Mouse (Mus musculus) adrenal gland, postnatal 25 days (tissue): ENCODE data around the gene Kif12. TPM values are rescaled to one million over a fixed set of nuclear protein-coding genes. Genes with fewer than 3 reads are reported as not detected.

Source experiments
- DNase-seq: peaks from one replicate; pipeline ENCODE4 v3.0.0; 2021; ENCODE audit warnings: mixed read lengths
- long read RNA-seq: library from polyadenylated mRNA; stranded (forward); transcript quantifications from one replicate; pipeline ENCODE4 v2.0.0, GENCODE M21; 2021
- total RNA-seq: library from RNA; stranded (reverse); gene quantifications from 2 replicates; pipeline ENCODE4 v1.2.3, GENCODE M21; 2021

Gene Kif12
- total RNA-seq: not detected in 2 replicates
- long read RNA-seq: 0 reads

DNA sequence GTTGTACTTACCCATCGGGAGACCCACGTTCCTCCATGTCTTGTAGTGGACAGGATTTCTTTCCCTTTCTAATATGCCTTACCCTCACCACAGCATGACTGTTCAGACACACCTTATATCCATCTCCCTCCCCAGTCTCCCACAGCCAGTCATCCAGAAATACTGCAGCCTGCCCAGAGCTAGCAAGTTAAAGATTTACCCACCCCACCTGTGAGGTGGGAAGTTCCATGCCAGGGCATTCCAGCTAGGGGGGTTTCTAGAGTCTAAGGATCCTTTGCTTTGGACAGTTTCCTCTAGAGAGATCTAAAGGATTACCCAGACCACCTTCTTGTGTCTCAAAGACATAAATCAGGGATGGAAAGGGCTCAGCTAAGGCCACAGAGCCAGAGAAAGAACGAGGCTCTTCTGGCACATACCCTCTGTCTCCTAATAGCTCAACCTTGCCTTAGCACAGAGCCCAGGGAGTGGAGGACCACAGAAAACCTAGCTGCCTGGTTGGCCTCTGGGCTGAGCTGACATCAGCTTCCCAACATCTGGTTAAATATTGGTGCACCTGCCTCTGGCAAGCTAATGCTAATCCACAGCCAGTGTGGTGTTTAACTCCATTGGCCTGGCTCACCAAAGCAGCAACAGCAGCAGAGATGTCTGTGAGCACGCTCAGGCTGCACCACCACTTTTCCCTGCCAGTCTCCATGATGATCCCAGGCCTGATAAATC lies at the start of gene Kif12:
Gene Kif12, minus strand, starts transcription at position 163 of the 717 bp plus-strand sequence.
- DNase-seq: no peak

DNA sequence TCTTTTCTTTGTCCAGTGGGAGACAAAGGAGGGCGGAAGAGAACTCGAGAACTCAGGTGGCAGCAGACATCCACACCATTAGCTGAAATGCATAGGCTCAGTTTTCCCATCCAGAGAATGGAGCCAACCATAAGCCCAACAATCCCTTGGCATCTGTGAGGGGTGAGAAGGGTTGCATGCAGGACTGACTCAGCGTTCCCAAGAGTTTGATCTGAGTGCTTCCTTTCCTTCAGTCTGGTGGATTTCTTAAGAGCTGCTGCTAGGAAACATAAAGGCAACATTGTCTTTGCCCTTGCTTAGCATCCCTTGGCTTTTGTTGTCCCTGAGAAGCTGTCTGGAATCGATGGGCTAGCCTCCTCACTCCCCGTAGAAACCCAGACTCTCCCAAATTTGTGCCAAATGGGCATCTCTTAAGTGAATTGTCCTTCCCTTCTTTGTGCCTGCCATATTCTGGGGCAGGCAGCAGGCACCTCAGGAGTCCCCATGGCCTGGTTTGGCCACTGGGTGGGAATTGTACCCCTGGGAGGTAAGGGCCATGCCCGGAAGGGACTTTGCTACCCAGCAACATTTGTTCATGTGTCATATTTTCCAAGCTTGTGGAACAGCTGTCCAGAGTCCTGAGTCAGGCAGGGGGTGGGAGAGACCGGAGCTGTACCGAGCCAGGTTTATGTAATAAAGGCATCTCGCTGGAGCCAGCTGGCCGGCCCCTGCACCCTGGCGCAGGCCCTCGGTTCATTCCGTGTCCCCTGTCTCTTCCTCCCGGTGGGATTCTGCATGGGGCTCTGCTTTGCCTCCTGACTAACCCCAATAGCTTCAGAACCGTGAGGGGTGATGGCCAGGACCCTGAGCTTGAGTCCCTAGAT lies 49.4 kb upstream of the Kif12 start:
- no peak for DNase-seq

DNA sequence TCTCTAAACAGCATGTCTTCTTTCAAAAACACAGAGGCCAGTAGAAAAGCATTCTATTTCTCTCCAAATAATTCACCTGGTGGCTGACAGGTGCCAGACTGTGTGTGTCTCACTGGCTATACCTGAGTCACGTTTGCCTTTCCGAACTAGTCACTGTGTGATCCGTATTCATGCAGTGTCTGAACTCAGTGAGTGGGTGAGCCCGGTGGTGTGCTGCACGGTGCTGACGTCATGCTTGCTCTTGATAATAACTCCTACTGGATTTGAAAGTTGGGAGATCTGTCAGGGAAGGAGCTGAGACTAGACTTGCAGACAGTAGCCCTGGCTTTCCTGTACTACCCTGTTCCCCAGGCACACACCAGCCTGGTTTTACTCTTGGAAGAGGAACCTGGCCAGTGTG lies 47.7 kb upstream of the Kif12 start:
- DNase-seq: no peak

DNA sequence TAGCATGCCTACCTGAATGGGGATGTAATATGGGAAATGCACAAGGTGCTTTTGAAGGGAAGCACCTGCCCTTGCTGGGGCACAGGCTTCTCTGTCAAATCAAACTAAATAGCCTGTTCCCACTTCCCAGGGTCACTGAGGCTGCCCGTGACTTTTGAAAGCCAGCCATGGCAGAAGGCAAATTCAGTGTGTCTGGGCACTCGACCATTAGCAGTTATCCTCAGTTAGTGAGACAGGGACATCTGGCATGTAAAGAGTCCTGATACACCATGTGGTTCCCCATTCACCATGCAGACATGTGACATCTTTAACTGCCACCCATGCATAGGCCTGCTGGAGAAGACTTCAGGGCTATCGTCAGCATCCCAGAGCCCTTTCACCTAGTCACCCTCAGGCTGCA lies 47.1 kb upstream of the Kif12 start:
- no peak for DNase-seq

DNA sequence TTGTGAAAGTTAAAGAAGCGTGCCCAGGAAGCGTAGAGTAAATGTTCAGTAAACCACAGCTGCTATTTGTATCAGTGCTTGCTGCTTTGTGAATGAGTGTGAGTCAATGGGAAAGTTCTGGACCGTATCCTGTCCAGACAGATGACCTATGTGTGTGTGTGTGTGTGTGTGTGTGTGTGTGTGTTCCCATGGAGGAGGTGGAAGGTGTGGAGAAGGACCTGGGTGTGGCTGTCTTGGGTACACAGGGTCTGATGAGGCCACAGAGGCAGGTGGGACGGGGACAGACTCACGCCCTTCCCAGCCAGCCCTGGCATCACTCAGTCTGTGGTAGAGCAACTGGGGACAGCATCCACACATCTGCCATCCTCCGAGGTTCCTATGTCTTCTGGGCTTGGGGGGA lies 45.6 kb upstream of the Kif12 start:
- no peak for DNase-seq

DNA sequence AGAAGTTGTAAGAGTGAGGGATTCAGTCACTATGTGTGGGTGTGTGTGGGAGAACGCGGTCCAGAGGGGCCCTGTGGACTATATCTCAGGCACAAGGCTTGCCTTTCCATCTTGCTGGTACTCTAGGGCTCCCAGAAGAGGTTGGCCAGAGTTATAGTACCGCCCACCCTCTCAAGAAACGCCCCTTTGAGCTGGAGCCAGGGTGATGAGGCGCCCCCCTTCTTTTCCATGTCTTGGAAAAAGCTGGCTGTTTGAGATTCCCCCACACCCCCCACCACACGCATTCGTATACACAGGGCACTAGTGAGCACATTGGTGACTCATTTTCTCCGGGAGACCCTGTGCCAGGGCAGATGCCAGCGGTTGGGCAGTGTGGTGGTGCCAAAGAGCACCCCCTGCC lies 44.6 kb upstream of the Kif12 start:
- no peak for DNase-seq

DNA sequence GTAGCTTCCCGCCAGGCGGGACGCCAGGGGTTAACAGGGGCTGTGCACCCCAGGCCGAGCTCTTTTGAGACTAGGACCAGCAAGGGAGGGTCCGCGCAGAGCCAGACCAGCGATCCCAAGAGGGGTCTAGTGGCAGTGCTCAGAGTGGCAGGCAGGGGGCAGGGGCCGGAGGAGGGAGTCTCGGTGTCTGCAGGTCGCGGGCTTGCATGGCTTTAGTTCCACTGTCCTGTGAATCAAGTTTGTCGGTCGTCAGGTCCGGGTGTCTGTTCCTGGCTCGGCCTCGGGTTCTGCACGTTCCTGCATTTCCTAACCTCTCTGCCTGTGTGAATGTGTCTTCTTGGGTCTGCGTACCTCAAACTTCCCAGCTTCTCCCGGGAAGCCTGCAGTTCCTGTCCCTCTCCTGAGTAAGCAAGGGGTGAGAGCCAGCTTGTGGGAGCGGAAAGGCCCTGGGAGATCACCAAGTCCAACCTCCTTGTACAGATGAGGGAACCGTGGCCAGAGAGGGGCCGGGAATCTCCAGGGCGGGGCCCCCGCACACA lies 44.1 kb upstream of the Kif12 start:
- peak; percentile 50 for DNase-seq

DNA sequence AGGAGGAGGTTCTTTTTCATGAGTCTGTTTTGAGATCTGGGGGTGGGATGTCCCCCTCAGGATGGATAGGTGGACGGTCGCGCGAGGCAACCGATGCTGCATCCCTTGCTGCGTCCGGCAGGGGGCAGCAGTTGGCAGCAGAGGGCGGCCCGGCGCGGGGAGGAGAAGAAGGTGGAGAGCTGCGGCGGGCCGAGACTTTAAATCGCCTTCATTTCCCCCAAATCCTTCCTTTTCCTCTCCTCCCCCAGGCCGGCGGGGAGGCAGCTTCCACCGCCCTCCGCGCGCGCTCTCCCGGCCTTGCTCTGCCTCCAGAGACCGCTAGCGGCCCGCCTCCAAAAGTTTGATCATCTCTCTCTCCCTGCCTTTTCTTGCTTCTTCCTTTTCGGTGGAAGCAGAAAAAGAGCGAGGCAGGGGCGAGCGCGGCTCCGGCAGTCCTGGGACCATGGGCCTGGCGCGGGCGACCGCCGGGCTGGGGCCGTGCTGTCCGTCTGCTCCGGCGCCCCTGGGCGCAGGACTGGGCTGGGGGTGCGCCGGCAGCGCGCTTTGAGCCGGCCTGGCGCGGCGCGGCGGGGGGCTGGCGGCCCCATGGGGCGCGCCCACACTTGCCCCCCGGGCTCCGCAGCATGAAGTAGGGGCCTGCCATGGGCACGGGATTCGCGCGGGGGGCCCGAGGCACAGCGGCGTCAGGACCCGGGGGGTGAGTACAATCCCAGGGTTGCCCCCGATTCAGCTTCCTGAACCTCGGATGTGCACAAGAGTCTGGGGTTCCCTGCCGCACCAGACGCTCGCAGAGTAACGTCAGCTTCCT lies 43.5 kb upstream of the Kif12 start:
- DNase-seq: peak; percentile 88

DNA sequence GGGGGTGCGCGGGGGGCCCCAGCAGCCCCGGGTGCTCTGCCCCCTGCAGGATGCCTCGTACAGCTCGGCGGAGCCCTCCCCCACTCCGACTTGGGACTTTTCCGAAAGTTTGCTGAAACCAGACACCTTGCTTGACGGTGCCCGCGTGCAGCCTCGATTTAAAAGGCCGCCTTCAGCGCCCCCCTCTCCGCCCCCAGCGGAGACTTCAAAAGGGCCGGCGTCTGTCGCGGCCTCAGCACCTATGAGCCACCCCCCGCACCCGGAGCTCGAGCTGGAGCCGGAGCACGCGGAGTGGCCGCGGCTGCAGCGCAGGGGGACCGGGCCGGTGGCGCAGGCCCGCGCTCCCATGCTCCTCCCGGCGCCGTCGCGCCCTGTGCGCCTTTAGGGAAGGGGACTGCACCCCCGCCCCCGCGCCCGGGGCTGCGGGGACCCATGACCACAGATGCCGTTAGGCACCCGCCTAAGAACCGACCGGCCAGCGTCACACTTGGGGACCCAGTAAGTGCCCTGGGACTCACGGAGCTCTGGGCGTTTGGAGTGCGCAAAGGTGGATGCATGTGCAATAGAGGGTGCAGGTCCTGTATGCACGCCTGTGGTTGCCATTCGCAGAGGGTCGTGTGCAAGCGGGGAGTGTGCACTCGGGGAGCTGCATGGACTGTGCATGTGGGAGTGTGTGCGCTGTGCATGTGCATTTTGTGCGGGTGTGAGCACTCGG lies 42.1 kb upstream of the Kif12 start, which contains the start of gene Col27a1:
Gene Col27a1, plus strand, starts transcription at position 98 of the 715 bp plus-strand sequence.
- DNase-seq: no peak

DNA sequence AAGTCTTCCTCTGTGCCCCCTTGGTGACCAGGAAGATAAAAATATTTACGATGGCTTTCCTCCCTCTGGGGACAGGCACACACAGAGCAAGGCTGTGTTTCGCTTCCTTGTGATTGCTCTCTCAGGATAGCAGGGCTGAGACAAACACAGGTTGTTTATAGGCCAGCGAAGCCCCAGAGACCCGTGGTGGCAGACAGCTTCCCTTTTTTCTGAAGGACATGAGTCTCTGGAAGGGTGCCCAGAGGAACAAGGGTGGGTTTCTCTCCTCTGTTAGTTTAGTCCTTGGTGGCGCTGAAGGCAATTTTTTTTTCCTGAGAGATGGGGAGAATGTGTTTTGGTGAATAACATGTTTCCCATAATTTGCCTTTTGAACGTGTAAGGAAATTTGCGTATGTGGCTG lies 33.7 kb upstream of the Kif12 start:
- DNase-seq: no peak

DNA sequence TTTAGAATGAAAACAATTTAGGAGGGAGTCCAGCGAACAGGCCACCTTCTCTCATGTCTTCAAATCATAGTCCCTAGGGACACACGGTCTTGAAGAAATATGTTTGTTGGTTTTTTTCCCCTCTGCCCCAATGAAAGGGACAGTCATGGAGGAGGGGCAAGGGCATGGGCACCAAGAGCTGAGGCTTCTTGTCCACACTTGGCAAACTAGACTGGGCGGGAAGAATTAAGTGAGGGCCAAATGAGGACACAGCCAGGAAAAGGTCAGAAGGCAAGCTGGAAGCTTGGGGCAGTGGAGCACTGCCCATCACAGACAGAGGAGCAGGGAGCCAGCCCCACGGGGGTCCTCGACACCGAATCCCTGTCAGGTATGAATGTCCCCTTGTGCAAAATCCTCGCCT lies 31.9 kb upstream of the Kif12 start:
- DNase-seq: no peak

DNA sequence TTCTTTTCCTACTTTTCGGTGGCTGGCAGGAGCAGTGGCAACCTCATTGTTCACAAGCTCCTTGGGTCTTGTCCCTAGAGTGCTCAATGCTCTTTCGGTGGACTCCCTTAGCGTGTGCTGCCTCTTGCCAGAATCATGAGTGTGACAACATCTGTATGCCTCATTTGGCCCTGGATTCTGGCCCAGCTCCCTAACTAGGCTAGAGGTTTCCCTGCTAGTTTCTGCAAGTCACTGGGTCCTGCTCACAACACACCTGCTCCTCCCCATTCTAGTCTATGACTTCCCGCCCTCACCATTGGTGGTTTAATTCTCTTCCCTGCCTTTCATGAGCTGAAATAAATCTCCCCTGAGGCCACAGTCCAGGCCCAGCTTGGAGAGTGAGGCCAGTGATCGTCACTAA lies 27.4 kb upstream of the Kif12 start:
- DNase-seq: peak; percentile 28

DNA sequence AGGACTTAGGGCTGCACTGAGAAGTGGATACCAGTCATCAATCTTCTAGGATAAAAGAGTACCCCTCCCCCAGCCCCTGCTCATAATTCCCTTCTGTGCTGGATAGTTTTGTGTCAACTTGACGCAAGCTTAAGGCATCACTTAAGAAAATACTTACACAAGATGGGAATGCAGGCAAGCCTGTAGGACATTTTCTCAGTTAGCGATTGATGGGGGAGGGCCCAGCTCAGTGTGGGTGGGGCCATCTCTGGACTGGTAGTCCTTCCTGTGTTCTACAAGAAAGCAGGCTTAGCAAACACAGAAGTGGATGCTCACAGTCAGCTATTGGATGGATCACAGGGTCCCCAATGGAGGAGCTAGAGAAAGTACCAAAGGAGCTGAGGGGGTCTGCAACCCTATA lies 22.4 kb upstream of the Kif12 start:
- DNase-seq: no peak

DNA sequence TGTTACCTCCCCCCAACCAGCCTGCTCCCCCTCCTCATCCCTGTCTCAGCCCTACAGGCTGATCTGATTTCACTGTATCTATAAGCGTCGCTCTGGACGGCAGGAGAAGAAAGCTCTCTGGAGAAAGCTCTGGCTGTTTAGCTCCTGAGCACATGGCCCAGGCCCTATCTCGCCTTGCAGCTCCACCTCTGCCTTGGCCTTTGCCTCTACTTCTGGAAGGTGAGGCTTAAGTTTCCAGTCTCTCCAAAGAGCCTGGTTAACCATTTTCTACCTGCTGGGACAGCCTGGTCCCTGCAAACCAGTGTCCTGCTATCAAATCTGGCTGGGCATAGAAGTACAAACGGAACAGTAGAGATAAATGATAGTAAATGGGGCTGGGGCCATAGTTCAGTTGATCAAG lies 19.7 kb upstream of the Kif12 start:
- DNase-seq: no peak

DNA sequence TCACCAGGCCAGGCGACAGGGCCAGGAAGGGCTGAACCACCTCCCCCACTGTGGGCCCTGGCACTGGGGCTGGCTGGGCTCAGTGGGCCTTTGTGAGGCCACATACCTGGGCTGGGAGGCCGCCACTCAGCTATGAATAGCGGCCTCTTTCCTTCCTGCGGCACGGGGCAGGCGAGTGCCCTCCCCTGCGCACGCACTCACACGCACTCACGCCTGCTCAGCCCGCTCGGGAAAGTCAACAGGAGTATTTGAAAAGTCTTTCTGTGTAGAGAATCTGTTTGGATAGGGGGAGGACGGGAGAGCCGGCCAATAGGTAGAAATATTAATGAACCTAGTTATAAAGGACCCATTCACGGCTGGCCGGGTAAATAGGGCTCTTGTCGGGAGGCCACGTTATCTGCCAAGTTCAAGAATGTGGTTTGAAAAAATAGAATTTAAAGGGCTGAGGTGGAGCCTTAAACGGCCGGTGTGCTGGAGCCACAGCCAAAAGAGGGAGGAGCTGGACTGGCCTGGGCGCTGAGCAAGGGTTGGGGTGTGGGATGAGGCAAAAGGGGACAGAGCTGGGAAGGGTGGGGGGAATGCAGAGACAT lies 14.4 kb upstream of the Kif12 start:
- DNase-seq: no peak

DNA sequence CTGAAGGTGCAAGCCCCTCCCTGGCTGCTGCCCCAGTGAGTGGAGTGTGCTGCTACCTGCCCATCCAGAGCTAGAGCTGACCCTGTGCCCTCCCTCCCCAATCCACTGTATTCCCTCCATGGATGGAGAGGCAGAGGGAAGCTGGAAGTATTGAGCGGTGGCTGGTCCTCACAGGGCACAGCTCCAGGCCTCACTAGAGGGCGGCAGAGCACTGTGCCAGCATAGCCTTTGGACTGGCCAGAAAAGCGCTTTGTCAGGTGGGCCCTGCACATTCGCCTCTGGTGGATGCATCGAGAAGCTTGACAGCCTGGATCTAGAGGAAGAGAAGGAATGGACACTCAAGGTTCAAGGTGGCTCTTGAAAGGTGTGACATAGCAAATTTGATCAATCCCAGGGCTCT lies 9.6 kb upstream of the Kif12 start:
- peak; percentile 63 for DNase-seq

DNA sequence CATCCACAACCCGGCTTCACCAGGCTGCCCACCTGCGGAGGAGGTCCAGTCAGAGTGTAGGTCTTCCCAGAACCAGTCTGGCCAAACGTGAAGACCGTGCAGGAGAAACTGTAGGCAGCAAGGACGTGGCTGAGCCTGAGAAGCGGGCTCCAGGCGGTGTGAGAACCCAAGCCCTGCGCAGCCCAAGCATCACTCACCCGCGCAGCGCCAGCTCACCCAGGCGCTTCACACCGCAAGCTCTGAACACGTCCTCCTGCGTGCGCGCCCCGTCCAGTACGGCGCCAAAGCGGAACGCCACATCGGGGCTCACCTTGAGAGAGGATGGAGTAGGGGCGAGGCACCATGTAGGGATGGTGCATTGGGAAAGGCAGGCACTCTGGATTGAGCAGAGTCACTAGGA lies 809 bp downstream of the Kif12 start:
- no peak for DNase-seq

DNA sequence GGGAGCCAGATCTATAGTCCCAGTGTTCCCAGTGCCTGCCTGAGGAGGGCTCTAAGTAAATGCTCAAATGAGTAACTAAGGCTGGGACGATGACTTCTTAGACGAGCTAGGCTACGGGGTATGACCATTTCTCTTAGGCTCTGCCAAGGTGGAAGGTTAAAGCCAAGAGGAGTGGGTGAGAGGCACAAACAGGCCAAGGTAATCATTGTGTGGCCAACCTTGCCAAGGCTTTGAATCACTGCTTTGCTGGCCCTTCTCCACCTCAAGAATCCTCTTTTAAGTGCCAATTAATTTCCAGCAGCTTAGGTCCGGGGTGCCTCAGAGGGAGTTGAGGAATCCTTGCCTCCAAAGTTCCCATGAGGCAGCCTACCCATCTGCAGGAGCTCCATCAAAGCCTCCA lies 1.9 kb downstream of the Kif12 start:
- DNase-seq: no peak

DNA sequence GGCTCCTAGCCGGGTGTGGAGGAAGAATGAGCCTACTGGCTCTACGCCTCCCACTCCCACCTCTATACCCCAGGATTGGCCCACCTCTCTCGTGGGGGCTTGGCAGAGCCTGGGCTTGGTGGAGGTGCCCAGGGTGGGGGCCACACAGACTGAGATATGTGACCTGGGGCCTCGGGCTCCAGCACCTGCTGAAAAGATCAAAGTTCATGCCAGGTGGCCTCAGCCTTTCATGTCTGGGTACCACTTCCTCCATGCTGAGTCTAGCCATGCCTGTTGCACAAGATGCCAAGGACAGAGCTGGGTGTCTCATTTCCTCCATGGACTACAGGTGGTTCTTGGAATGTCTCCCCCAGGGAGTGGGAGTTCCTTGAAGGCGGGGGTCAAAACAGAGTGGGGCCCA lies 5.6 kb downstream of the Kif12 start:
- DNase-seq: no peak

DNA sequence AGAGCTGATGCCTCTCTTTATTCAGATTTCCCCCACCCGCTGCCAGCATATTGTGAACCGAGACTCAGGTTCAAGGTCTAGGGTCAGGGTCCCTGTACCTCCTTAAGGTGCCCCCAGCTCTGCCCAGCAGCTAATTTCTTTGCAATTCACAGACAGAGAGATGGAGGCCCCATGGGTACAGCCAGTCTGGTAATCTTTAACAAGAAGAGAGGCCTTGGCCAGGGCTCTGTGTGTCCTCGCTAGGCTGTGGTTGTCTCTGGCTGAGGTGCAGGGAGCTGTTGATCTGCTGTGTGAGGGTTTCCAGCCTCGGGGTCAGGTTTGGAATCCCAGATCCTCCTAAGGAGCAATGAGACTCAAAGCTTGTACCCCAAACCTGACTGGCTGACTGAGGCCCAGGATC lies 6.3 kb downstream of the Kif12 start:
- DNase-seq: no peak

DNA sequence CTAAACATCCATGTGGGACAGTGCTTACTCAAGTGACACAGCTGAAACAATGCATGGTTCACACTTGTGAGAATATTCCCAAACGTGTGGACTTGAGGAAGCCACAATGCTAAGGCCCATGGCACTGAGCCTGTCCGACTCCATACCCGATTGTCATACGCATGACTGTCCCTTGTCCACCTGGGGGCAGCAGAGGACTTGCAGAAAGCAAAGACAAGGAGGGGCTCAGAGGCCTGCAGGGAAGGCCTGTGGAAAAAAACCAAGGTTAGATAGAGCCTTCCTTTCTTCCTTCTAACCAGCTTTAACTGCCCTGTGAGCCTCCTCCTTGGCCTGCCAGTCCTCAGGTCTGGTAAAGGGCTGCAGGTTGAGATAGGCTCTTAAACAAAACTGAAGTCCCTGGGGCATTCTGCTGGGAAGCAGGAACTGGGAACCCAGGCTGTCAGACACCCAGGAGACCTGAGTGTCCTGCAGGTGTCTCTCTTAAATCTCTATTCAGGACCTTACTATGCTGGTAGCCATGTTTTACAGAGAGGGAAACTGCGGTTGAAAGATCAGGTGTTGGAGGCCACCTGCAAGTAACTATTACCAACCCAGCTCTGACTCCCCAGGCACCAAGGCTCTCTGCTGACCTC lies 12.9 kb downstream of the Kif12 start:
- peak; percentile 89 for DNase-seq
